Mouse (Mus musculus) splenic B cell, adult 2 months (primary cell): ENCODE results near the gene Brca2.

ENCODE experiments used
- DNase-seq: peaks from one replicate; pipeline ENCODE4 v3.0.0-alpha.2; 2011; ENCODE audit warnings: low read depth, low spot score
- H3K27me3 ChIP-seq: 2 replicates; pipeline ENCODE4 v1.6.1; 2012; ENCODE audit warnings: mild to moderate bottlenecking, low read length, moderate library complexity, mixed read lengths; ENCODE audit not compliant: control insufficient read depth, poor library complexity, insufficient read depth, severe bottlenecking
- H3K36me3 ChIP-seq: 2 replicates; pipeline ENCODE4 v1.6.1; 2012; ENCODE audit warnings: mild to moderate bottlenecking, low read length, moderate library complexity, mixed read lengths; ENCODE audit not compliant: control insufficient read depth, poor library complexity, insufficient read depth, severe bottlenecking

Gene Brca2

DNA sequence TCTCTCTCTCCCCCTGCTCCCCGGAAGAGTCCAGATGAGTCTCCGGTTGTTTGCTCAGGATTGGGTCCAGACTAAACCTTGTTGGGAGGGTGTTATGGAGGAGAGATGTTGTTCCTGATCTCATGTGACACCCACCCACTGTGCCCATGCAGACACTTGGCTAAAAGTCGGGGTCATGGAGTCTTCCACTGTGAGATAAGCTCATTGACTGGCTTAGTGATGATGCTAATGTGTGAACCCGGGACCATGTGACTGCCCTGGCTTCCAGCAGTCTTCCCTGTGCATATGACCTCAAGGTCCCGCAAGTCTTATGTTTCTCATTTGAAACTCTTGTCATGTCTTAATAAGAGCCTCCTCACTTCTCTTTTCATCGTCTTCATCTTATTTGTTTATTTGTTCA, 58.8 kb downstream of the Brca2 start:
- no peak for DNase-seq
- Histone ChIP-seq H3K36me3 (peaks cover 2% of the 10 kb centered on the region; the same call in 1 of the 2 replicates), H3K27me3 (no peaks in the 10 kb centered on the region)

DNA sequence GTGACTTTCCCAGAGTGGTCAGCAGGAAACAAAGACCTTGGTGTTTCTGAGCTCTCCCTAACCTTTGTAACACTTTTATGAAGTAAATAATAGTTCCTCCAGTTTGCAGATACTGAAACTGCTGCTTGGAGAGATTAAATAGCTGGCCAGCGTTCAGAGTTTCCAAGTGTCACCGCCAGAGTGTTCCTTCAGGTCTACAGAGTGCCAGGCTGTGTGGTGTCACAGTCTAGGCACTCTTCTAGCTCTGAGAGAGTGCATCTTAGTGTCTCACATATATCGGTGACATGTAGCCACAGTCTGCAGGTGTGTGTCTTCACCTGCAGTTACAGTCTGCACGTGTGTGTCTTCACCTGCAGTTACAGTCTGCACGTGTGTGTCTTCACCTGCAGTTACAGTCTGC, 60.8 kb downstream of the Brca2 start:
- Histone ChIP-seq H3K36me3 (peaks cover 2% of the 10 kb centered on the region; the same call in 1 of the 2 replicates), H3K27me3 (no peaks in the 10 kb centered on the region)
- DNase-seq, result no peak

DNA sequence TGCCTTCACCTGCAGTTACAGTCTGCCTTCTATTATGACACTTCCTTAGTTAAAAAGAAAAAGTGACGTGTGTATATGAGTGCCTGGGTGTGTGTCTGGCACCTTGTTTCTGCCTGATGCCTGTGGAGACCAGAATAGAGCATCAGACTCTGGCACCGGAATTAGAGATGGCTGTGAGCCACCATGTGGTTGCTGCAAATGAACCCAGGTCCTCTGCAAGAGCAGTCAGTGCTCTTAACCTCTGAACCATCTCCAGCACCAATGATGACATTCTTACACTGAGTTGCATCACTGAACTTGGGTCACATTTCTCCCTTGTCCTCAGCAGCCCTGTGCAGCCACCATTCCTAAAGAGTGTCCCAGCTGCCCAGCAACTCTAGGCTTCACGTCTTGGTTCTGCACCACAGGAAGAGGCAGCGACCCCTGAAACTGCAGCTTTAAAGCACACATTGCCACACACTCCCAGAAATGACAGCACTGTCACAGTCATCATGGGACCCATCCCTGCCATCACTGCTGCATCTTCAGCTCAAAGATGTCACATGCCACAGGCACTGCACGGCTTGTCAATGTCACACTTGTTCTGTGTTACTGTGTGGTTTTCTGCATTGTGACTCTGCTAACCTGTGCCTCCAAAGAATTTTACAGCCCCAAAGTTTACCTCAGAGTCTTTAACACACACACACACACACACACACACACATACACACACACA, 61.3 kb downstream of the Brca2 start:
- Histone ChIP-seq H3K27me3 (no peaks in the 10 kb centered on the region), H3K36me3 (peaks cover 2% of the 10 kb centered on the region; the same call in 1 of the 2 replicates)
- DNase-seq, result no peak

DNA sequence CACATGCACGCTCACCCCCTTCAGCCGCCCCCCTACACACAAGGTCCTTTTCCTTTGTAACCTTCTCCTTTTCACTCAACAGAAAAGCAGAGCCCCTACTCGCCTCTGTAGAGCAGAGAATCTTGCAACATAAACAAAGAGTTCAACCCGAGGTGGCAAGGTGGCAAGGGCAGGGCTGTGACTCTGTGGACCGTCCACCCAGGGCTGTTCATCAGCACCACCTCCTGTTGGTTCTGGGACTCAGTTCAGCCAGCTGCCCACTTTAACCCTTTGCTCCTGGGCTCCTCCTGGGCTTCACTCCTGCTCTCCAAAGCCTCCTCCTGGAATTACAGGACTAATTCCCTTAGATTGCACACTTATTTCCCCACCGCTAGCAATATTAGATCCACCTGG, 61.9 kb downstream of the Brca2 start:
- Histone ChIP-seq H3K36me3 (peaks cover 2% of the 10 kb centered on the region; the same call in 1 of the 2 replicates), H3K27me3 (no peaks in the 10 kb centered on the region)
- DNase-seq, result no peak

DNA sequence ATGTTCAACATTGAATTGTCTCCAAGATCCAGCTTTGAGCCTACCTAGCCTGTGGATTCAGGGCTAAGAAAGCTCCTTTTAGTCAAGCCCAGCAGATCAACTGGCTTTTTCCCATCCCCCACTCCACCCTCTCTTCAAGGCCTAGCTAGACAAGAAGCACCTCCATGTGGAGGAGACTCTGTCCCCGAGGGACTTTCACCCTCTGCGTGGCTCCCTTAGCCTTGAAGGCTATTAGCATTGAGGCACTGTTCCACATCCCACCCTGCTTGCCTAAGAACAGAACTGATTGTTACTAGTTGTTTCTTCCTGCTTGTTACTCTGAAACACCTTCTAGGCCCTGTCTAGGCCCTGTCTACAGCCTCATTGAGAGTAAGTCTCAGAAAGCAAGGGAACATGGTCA, 67.5 kb downstream of the Brca2 start:
- Histone ChIP-seq H3K36me3 (no peaks in the 10 kb centered on the region), H3K27me3 (no peaks in the 10 kb centered on the region)
- DNase-seq, result no peak

DNA sequence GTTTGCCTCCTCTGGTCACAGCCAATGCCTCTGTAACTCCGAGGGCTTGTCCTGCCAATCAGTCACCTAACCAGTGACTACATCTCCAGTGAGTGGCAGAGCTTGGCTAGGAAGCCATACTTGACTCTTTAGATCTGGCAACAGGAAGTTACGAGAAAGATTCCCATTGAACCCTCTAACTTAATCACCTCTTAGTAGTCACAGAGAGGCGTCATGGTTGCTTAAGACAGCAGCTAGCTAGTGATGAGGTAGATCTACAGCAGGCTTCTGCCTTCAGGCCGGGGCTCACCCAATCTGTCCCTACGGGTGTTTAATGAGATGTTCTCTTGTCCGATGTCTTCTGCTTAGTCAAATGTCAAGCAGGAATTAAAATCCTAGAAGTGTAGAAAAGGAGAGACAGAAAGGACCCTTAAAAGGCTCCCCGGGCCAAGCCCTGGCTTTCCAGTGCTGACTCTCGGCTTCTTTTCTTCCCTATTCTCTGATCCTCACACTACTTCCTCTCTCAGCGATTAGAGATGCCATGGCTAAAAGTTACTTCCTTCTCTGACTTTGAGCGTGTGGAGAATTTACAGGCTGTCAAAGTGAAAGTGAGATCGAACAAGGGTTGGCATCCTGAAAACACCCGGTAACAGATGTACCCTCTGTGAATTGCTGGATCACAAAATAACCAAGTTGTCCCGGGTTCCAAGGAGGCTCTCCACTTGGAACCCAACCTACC, 69.9 kb downstream of the Brca2 start:
- H3K36me3 ChIP-seq, result no peaks in the 10 kb centered on the region
- DNase-seq, result peak; percentile 68
- H3K27me3 ChIP-seq, result no peaks in the 10 kb centered on the region

DNA sequence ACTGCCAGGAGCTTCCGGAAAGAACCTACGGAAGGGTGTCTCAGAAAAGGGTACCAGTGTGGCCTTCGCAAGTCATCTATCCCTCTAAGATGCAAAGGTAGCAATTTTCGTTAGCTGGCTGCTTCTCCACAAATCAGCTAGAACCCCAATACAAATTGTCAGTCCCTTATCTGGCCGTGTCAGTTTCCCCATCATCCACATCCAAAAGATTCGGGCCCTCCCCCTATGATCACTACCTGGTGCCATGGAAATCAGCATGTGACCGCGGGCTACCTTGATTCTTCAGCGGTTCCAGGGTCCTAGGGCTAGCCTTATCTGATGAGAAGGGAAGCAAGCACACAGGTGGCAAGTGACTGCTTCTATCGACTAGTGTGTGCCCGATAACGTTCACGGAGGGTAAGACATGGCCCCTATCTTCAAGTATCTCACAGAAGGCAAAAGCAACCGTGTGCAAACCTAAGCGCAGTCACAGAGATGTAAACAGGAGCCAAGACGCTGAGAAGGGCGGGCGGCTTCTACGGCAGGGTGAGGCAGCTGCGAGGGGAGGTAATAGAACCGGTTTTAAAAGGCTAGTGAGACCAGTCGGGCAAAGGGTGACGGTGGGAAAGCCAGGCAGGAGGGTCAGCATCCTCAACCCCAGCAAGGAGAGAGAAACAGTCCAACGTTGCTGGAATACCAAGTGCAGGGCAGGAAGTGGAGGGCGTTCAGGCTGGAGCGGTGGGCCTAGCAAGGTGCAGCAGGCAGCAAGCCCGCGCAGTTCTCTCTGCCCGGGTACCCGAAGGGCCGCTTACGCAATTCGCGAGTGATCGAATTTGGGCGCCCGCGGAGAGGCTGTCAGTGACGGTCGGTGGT, 70.7 kb downstream of the Brca2 start:
- H3K36me3 ChIP-seq, result no peaks in the 10 kb centered on the region
- no peaks in the 10 kb centered on the region for H3K27me3 ChIP-seq
- DNase-seq, result peak; percentile 56

DNA sequence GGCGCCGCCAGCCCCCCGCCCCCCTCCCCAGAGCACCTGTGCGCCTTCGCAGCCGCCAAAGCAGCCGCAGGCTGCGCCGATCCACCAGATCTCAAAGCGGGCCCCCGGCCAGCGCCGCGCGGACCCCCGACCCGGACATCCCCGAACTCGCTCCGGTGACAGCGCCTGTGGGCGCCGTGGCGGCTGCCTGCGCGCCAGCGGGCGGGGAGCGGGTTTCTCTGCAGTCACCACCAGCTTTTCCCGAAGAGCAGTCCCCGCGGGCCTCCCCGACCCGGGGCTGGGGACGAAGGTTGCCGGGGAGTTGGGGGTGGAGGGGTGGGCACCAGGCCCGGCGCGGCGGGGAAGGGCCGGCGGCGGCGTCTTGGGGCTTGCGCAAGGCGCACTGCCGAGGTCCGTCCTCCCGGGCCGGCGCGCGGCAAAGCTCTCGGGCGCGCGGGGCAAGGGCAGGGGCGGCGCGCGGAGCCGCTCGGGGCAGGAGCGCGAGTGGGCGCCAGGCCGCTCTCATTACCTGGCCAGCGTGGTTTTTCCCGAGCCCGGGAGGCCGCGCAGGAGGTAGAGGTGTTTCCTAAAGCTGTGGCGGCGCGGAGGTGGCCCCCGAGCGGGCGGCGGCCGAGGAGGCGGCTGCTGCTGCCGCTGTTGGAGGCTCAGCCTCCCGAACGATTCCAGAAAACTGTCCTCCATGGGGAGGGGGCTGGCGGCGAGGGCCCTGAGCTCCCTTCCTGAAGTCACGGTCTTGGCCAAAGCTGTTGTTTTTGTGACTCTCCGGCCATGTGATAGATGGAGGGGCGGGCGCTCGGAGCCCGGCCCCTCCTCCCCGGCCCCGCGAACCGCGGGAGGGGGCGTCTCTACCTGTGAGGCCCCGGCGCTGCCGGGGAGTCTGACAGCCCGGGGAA, 71.6 kb downstream of the Brca2 start:
- Histone ChIP-seq H3K27me3 (no peaks in the 10 kb centered on the region), H3K36me3 (no peaks in the 10 kb centered on the region)
- DNase-seq, result peak; percentile 69

DNA sequence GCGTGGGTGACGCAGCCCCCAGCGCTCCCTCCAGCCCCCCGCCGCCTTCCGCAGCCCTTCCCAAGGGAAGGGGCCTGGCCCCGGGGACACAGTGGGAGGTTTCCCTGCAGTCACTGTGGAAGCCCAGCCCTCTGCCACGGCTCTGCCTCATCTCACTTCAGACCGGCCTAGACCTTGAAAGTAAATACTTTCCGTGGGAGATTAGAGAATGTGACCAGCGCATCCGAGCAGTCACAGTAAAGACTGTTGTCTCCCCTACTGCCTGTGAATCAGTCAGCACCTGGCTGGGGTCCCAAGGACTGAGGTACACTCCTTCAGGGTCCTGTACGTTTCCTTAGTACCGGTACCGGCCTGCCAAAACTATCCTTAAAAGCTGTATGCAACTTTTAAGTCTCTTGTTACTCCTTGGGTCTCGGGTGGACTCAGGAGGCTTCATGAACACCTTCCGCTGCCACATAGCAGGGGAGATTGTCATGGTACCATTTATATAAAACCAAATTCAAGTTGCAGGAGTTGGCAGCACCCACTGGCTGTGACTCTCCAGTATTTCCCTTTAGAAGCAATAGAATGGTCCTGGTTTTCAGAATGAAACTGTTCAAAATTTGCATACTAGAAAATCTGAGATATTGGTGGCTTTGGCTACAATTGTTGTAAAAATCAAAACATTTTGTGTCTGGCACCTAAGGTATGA, 72.4 kb downstream of the Brca2 start:
- Histone ChIP-seq H3K27me3 (no peaks in the 10 kb centered on the region), H3K36me3 (no peaks in the 10 kb centered on the region)
- no peak for DNase-seq

DNA sequence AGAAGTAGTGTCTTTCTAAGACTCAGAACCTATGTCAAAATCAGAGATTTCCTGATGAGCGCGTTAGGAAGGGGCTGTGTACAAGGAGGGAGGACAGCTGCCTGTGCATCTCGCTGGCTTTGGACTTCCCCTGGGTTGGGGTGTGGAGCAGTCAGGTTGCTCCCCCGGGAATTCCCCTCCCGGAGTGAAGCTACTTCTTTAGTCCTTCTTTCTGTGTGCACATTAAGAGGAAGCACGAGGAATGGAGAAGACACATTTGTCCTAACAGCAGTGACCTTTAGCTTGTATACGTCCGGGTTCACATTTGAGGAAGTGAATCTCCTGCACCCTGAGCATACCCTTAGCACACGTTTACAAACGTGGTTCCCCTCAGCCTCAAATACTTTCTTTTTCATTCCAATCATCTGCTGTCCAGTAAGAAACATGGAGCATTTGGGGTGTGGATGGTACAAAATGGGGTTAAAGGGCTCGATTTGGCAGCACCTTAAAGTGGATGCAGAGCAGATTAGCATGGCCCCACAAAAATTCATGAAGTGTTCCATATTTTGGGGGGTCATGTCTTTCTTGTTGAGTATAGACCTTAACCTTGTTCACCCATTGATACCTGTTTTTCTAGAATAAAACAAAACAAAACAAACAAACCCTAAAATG, 73.1 kb downstream of the Brca2 start:
- Histone ChIP-seq H3K27me3 (no peaks in the 10 kb centered on the region), H3K36me3 (no peaks in the 10 kb centered on the region)
- DNase-seq, result peak; percentile 87

DNA sequence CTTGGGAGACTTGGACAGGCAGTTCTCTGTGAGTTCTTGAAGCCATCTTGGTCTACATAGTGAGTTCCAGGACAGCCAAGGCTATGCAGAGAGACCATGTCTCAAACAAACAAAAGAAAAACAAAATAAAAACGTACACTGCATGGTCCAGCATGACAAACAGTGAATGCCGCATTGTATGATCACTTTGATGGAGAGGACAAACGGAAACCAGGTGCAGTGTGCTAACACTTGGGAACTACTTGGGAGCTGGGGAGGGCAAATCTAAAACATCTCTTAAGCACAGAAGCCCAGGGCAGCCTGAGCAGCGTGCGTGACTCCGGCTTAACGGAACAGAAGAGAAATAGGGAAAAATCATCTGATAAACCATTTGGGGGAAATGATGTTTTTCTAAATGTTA, 74.7 kb downstream of the Brca2 start, which contains the start of gene N4bp2l1:
Gene N4bp2l1 (minus strand): TSS at position 101 of the 400 bp plus-strand sequence.
- no peak for DNase-seq

DNA sequence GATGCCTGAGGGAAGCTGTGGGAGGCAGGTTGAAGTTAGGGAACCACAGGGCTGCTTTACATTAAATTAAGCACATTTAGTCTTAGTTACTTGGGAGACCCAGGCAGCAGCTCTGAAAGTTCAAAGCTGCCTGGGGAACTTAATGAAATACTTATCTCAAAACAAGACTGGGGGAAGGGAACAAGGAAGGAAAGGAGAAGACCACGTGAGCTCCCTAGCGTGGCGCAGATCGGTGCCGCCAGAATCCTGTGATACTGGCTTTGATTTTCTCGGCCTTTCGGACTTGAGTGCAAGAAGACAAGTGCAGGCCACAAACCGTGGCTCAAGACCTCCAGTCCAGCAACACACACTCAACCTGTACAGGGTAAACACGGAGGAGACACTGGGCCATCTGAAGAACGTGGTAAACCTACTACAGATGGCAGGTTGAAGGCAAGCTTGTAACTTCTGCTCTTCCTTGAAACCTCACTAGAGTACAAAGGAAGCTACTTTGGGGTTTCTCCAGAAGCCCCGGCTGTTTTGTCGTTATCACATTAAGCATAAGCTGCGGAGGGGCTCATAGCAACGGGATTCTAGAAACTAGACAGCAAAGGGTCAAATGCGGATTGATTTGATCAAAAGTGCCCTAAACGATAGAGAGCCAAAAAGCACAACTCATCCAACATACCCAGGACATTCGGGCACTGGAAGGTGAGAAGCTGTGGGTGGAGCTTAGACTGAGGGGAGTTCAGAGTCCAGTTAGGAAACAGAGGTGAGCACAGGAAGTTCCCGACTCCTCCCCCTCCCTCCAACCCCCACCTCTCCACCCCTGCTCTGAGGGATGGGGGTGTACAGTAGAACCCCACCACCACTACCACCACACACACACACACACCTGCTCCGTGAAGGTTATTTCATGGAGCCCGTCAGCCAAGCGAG, 76.0 kb downstream of the Brca2 start:
- DNase-seq, result peak; percentile 22
- Histone ChIP-seq H3K27me3 (no peaks in the 10 kb centered on the region), H3K36me3 (no peaks in the 10 kb centered on the region)

More for the DNA sequence above, 74.7 kb downstream of the Brca2 start, which contains the start of gene N4bp2l1:
- Histone ChIP-seq H3K36me3 (no peaks in the 10 kb centered on the region), H3K27me3 (no peaks in the 10 kb centered on the region)
